Mouse (Mus musculus) small intestine, adult 2 months (tissue): Measurements from ENCODE around the gene Cpb2. TPM values are rescaled to one million over a fixed set of nuclear protein-coding genes. Genes with fewer than 3 reads are reported as not detected.

Source experiments
- H3K27ac ChIP-seq: fragments of 200-500 bp; 2 replicates; pipeline ENCODE4 v1.5.1; 2012; ENCODE audit warnings: low read depth, low read length, control low read depth, inconsistent platforms; ENCODE audit not compliant: insufficient read depth
- H3K27me3 ChIP-seq: fragments of 200-500 bp; 2 replicates; pipeline ENCODE4 v1.6.1; 2012; ENCODE audit warnings: mild to moderate bottlenecking, moderate library complexity, low read length, inconsistent platforms; ENCODE audit not compliant: control insufficient read depth, insufficient read depth
- H3K36me3 ChIP-seq: fragments of 200-500 bp; 2 replicates; pipeline ENCODE4 v1.6.1; 2012; ENCODE audit warnings: mild to moderate bottlenecking, low read length, control low read depth, inconsistent platforms; ENCODE audit not compliant: control insufficient read depth, insufficient read depth
- H3K4me1 ChIP-seq: fragments of 200-500 bp; 2 replicates; pipeline ENCODE4 v1.6.1; 2012; ENCODE audit warnings: low read length, inconsistent platforms, mixed read lengths; ENCODE audit not compliant: control insufficient read depth, insufficient read depth, insufficient read length
- H3K4me3 ChIP-seq: fragments of 200-500 bp; 2 replicates; pipeline ENCODE4 v1.5.1; 2012; ENCODE audit warnings: low read depth, mild to moderate bottlenecking, control low read depth, inconsistent platforms, low read length, moderate library complexity
- CTCF ChIP-seq: fragments of 200-500 bp; IDR thresholded peaks from 2 replicates; pipeline ENCODE4 v1.5.1; 2012; ENCODE audit warnings: low read depth, mild to moderate bottlenecking, control low read depth, inconsistent platforms, low read length, moderate library complexity, mixed read lengths; ENCODE audit not compliant: insufficient replicate concordance, insufficient read length; ENCODE audit errors: extremely low read depth
- POLR2A ChIP-seq: fragments of 200-500 bp; IDR thresholded peaks from 2 replicates; pipeline ENCODE4 v1.6.1; 2012; ENCODE audit warnings: low read depth, mild to moderate bottlenecking, control low read depth, inconsistent platforms, low read length, moderate library complexity
- WGBS: fragments of 180-500 bp; shearing (Covaris S2); methylation state at CpG from one replicate; pipeline ENCODE4 v1.1.7; 2018; 5-methylcytosine and 5-hydroxymethylcytosine counted together
- polyA plus RNA-seq: library from polyadenylated mRNA; depleted of rRNA; stranded (reverse); fragments of >200 nt; gene quantifications from 2 replicates; pipeline ENCODE4 v1.2.3, GENCODE M21; 2012

The Cpb2 gene
- polyA plus RNA-seq, 1 experiment = not detected

GRCm38 (mm10) chr14:75233070-75233469 is 9.0 kb upstream of the Cpb2 start:
- no peak overlapping the region for H3K4me3 ChIP-seq
- no peak overlapping the region for H3K27ac ChIP-seq
- no peak for TF ChIP-seq CTCF
- no peak for TF ChIP-seq POLR2A
- no peaks in the 10 kb centered on the region for H3K4me1 ChIP-seq
- WGBS = 85% methylated on average over 5 of the region's 5 CpGs
- H3K36me3 ChIP-seq = peaks cover 5% of the 10 kb centered on the region; the same call in 1 of the 2 replicates
- no peaks in the 10 kb centered on the region for H3K27me3 ChIP-seq

DNA sequence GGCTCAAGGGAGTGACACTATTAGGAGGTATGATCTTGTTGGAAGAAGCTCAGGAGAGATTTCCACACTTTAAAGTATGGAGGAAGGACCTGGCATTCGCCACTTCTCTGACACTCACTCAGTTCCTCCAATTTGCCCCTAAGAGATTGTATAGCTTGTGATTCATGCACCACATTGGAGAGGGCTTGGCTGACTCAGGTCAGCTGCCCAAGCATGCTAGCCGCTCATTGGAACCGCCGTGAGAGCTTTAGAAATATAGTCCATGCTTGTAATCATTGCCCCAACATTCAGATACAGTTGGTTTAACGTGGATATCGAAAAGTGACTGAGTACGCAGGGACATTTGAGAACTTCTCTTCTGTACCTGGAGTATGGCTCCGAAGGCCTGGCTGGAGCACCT is 6.5 kb upstream of the Cpb2 start:
- H3K4me3 ChIP-seq = no peak overlapping the region
- no peaks in the 10 kb centered on the region for H3K36me3 ChIP-seq
- 91% methylated on average over 8 of the region's 8 CpGs for WGBS
- H3K27ac ChIP-seq = no peak overlapping the region
- H3K4me1 ChIP-seq = no peaks in the 10 kb centered on the region
- no peaks in the 10 kb centered on the region for H3K27me3 ChIP-seq
- TF ChIP-seq CTCF (no peak), POLR2A (no peak)

DNA sequence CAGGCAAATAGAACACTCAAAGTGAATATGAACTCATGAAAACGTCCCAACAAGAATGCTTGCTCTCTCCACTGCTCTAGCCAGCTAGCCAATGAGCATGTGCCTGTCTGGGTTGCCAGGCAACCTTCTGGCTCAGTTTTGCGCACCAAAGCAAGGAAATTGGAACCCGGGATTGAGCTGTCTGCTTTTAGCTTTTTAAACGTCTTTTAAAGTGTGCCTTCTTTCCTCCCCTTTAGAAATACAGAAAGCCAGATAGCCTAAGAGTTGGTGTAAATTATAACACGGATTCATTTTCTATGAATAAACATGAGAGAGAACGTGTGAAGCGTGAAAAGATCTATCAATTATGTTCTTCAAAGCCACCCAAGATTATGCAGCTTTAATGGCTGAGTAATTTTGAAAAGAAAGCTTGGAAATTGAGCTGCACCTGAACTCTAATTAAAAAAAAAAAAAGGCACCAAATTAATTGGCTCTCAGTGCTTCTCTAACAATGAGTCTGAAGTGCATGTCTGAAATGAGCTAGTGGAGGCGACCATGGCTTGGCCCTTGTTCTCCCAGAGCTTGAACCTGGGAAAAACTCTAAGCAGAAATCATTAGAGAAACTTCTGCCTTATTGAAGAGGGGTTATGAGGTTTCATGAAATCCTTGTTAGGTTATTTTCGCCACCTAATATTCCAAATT is 6.0 kb upstream of the Cpb2 start:
- H3K27ac ChIP-seq = no peak overlapping the region
- no peaks in the 10 kb centered on the region for H3K27me3 ChIP-seq
- H3K36me3 ChIP-seq = no peaks in the 10 kb centered on the region
- no peak overlapping the region for H3K4me3 ChIP-seq
- TF ChIP-seq POLR2A (no peak), CTCF (no peak)
- H3K4me1 ChIP-seq = no peaks in the 10 kb centered on the region
- WGBS = 68% methylated on average over 9 of the region's 9 CpGs

DNA sequence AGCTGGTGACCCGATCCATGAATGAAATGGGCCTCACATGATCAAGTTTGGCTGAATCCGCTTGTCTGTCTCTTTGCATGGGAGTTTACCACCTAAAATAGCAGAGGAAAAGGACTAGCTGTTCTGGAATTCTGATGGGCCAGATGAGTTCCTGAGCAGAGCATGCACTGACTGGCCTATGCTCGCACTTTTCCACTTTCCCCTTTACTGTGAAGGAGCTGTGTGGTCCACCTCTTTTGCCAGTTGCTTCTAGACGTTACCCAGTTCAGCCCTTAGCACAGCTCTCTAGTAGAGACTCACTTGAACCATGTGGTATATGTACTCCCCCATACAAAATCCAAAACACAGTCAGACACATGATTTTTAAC is 5.5 kb upstream of the Cpb2 start:
- no peaks in the 10 kb centered on the region for H3K36me3 ChIP-seq
- TF ChIP-seq POLR2A (no peak), CTCF (no peak)
- H3K27ac ChIP-seq = no peak overlapping the region
- WGBS = 88% methylated on average over 4 of the region's 4 CpGs
- no peaks in the 10 kb centered on the region for H3K27me3 ChIP-seq
- H3K4me3 ChIP-seq = no peak overlapping the region
- no peaks in the 10 kb centered on the region for H3K4me1 ChIP-seq

- H3K4me1 ChIP-seq = no peaks in the 10 kb centered on the region
- TF ChIP-seq POLR2A (no peak), CTCF (no peak)
- no peaks in the 10 kb centered on the region for H3K36me3 ChIP-seq
- no peak overlapping the region for H3K27ac ChIP-seq
- 74% methylated on average over 8 of the region's 8 CpGs for WGBS
- no peaks in the 10 kb centered on the region for H3K27me3 ChIP-seq
- H3K4me3 ChIP-seq = no peak overlapping the region
Observed at GRCm38 (mm10) chr14:75237096-75237495, 5.0 kb upstream of the Cpb2 start.

GRCm38 (mm10) chr14:75238054-75238692 is 3.9 kb upstream of the Cpb2 start:
- H3K4me1 ChIP-seq = no peaks in the 10 kb centered on the region
- H3K36me3 ChIP-seq = no peaks in the 10 kb centered on the region
- no peaks in the 10 kb centered on the region for H3K27me3 ChIP-seq
- H3K27ac ChIP-seq = no peak overlapping the region
- no peak for TF ChIP-seq CTCF
- TF ChIP-seq POLR2A = no peak
- WGBS = 65% methylated on average over 6 of the region's 6 CpGs
- H3K4me3 ChIP-seq = no peak overlapping the region
